Mouse (Mus musculus) urinary bladder, postnatal 10 days (tissue): ENCODE data around the gene Usp11.
"Not testable (repeated sequence)": the region's sequence is repeated elsewhere in the genome, so short reads cannot be mapped to it uniquely, and the experiment has no call there.

Experiments
- DNase-seq: peaks from one replicate; pipeline ENCODE4 v3.0.0; 2022; ENCODE audit warnings: low spot score

The Usp11 gene

GRCm38 (mm10) chrX:20703741-20704290 lies at the start of gene Usp11:
Usp11 (plus strand) TSS chrX:20703906.
- no peak for DNase-seq

DNA sequence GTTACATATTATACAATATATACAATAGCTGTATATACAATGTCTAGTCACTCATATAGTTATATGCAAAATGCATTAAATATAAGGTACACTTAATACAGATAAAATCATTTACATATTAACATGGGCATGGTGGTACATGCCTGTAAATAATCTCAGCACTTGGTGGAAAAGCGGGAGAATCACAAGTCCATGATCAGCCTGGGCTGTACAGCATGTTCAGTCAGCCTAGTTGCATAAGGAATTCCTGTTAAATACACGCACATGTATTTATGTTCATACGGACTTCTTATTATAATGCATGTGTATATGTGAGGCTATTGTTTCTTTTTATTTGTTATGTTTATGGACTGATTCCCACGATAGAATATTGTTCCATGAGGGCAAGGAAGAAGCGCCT lies 46.1 kb upstream of the Usp11 start:
- DNase-seq = no peak

GRCm38 (mm10) chrX:20658026-20658652 lies 45.6 kb upstream of the Usp11 start, which contains the start of gene Uba1:
Uba1 (plus strand) TSS chrX:20658326.
- no peak for DNase-seq

DNA sequence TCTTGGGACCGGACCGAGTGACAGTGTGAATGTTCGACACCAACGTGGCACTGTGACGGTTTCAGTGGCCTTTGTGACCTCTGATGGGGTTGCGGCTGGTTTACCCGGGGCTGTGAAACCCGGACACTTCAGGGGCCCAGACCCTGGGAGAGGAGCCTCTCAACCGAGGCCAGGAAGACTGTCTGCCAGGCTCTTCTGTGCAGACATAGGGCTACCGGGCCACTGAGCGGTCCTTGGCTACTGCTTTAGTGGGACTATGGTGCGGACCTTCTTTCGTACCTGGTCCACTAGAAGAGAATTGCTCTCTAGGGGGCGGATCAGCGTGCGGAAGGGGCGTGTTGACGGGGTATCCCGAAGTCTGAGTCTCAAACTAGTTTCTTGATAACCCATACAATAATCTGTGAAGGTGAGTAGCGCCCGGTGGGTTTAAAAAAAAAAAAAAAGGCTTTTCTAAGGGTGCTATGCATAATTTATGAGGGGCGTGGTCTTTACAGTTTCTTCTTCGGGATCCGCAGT lies 44.8 kb upstream of the Usp11 start:
- DNase-seq = no peak

GRCm38 (mm10) chrX:20662317-20662715 lies 41.4 kb upstream of the Usp11 start:
- DNase-seq = no peak

- peak; percentile 23 for DNase-seq
These were observed 40.8 kb upstream of the Usp11 start for GRCm38 (mm10) chrX:20662716-20663443.

DNA sequence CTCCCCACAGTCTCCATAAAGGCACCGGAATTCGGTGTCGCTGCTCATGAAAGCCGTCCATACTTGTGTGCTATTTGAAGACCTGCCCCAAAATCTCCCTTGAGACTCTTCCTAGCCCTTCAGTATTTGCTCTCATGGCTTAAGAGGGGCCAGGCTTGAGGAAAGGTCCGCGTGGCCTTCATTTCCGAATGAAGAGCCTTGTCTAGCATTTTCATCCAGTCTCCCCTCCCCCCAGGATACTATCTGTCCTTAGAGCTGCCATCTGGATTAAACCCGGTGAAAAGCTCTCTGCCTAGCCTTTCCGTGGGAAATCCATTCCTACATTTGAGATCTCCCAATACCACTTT lies 40.3 kb upstream of the Usp11 start:
- DNase-seq = no peak

DNA sequence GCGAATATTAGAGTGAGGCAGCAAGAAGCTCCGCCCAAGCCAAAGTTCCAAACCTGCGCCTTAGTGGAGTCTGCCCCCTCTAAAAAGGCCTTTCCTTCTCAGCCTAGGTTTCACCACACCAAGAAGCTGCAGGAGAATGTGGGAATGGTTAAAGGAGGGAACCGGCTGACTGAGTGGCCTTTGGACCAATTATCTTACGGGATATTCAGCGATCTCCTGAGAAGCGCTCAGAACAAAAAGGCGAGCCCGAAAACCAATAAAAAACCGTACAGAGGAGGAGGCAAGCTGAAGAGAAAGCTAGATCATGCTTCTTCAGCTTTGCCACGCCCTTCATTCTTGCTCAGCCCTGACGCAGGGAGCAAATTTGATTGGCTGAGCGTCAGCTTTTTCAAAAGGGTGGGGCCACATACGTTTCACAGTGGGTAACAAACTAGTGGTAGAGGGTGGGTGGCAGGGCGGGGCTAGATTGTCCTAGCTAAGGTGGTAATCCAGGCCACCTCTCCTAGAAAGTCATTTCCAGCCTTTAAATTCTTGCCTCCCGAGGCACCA lies 16.1 kb upstream of the Usp11 start, which contains the start of gene Cdk16:
Cdk16 (plus strand) TSS at position 436 of the 549 bp plus-strand sequence.
- DNase-seq = peak; percentile 35

GRCm38 (mm10) chrX:20688068-20688547 lies 15.6 kb upstream of the Usp11 start:
- peak; percentile 27 for DNase-seq

- DNase-seq = no peak
These were observed 15.1 kb upstream of the Usp11 start for GRCm38 (mm10) chrX:20688615-20689014.

- no peak for DNase-seq
These were observed 12.1 kb upstream of the Usp11 start for GRCm38 (mm10) chrX:20691566-20691965.

DNA sequence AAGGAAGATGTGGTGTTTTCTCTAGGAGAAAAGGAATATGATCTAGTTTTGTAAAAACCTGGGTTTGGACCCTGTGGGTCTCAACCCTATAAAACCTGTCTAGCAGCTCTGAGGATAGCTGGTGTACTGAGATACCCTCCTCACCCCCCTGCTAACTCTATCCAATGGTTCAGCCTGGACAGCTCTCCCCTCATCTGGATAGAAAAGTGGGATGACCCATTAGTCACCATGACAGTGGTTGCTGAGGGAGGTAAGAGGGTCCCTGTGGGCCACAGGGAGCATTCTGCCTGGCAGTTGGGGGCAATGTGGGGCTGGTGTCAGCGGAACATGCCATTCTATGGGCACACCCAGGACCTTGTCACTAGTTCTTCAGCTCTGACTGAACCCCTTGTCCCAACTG lies 11.1 kb upstream of the Usp11 start:
- DNase-seq = no peak

DNA sequence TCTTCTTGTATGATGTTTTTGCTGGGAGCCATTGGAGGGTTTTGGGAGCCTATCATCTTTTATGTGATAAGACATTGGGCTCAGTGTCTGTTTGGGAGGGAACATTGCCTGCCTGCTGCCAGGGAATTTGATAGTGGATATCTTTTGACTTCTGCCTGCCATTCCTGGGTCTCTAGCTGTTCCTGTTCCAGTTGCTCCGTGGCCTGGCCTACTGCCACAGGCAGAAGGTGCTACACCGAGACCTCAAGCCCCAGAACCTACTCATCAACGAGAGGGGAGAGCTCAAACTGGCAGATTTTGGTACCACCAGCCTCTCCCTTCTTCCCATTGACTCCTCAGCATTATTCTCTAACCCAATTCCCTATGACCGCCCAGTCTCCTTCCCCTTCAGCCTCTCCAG lies 7.9 kb upstream of the Usp11 start:
- DNase-seq = no peak

- DNase-seq = peak; percentile 26
These were observed 783 bp downstream of the Usp11 start for GRCm38 (mm10) chrX:20704295-20705082.

DNA sequence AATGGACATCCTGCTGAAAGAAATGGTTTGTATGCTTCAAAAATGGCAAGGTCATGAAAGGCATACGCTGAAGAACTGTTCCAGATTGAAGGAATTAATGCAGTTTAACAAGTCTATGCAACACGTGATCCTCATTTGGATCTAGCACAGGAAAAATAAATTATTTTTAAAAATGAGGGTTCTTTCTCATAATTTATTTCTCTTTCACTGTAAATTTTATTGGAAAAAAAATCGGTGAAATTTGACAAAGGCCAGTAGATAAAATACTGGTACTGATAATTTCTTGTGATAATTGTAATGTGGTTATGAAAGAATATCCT lies 1.3 kb downstream of the Usp11 start:
- no peak for DNase-seq

DNA sequence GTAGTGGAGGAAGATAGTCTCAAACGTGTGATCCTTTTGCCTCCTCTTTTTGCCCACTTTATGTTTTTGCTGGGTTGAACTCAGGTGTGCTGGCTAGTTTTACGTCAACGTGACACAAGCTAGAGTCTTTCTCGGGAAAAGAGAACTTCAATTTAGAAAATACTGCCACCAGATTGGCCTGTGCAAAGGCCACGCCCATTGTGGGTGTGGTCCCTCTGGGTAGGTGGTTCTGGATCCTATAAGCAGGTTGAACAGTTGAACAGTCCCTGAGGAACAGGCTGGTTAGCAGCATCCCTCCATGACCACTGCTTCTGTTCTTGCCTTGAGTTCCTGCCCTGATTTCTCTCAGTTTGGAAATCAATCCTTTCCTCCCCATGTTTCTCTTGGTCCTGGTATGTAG lies 25.0 kb downstream of the Usp11 start:
- no peak for DNase-seq

DNA sequence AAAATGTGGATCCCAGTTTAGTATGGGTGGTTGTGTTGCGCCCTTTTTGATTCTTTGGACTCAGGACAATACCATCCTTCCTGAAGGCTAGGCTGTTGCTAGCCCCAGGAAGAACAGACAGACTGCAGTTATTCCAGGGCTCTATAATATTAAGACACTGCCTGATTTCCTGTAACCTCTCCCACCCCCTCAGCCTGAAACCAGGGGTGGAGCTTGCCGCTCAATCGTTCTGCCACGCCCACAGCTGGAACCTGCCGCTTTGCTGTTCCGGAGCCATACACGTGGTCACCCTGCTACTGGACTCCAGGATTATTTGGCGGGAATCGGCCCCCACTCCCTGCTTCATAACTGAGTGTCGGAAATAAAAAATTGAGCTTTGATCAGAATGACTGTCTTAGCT lies 26.3 kb downstream of the Usp11 start:
- not testable (repeated sequence) for DNase-seq

GRCm38 (mm10) chrX:20736479-20736878 lies 32.8 kb downstream of the Usp11 start:
- no peak for DNase-seq

- DNase-seq = no peak
These were observed 45.1 kb downstream of the Usp11 start for GRCm38 (mm10) chrX:20748829-20749228.

DNA sequence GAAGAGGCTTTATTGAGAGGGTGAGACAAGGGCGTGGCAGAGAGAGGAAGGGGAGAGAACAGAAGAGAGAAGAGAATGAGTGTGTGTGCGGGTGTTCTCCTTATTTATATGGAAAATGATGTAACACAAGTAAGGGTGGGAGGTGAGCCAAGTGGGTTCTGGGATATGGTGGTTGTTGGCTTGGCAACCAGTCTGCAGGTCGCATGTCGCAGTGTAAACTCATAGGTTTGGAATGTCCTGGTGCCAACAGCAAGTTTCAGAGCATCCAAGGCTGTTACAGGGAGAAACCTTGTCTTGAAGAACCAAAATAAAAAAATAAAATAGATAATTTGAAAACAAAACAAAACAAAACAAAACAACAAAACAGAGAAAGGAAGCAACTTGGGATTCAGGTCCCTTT lies 57.5 kb downstream of the Usp11 start:
- DNase-seq = no peak
